Mouse (Mus musculus) heart, embryonic 11.5 days (tissue): ENCODE measurements at regions not wholly inside any gene's neighbourhood (a gene's known extent, or its start where the extent isn't known, plus 50 kb on each side); places are given as distances from the start of the nearest gene placed in this dataset.

ENCODE experiments used
- ATAC-seq: fragments of 200-750 bp; cut with Nextera tagmentation; replicated peaks from 2 replicates; pipeline ENCODE4 v1.8.0; 2017; ENCODE audit warnings: moderate library complexity; ENCODE audit not compliant: insufficient number of reproducible peaks, low FRiP score, low TSS enrichment
- H3K27ac ChIP-seq: fragments of 300-500 bp; sonication (generic); 2 replicates; pipeline ENCODE4 v1.5.1; 2014; ENCODE audit warnings: mild to moderate bottlenecking, low read depth, low read length
- H3K27me3 ChIP-seq: fragments of 300-500 bp; sonication (generic); 2 replicates; pipeline ENCODE4 v1.6.1; 2014; ENCODE audit warnings: mild to moderate bottlenecking, low read length, mixed read lengths; ENCODE audit not compliant: control insufficient read depth, insufficient read depth
- H3K36me3 ChIP-seq: fragments of 300-500 bp; sonication (generic); 2 replicates; pipeline ENCODE4 v1.6.1; 2014; ENCODE audit warnings: mild to moderate bottlenecking, low read length, moderate library complexity, mixed read lengths; ENCODE audit not compliant: control insufficient read depth, insufficient read depth
- H3K4me1 ChIP-seq: fragments of 300-500 bp; sonication (generic); 2 replicates; pipeline ENCODE4 v1.6.1; 2014; ENCODE audit warnings: low read length; ENCODE audit not compliant: control insufficient read depth, insufficient read depth
- H3K4me2 ChIP-seq: fragments of 300-500 bp; sonication (generic); 2 replicates; pipeline ENCODE4 v1.6.1; 2014; ENCODE audit warnings: mild to moderate bottlenecking, moderate library complexity
- H3K4me3 ChIP-seq: fragments of 300-500 bp; sonication (generic); 2 replicates; pipeline ENCODE4 v1.5.1; 2014; ENCODE audit warnings: low read depth, low read length
- H3K9ac ChIP-seq: fragments of 300-500 bp; sonication (generic); 2 replicates; pipeline ENCODE4 v1.6.1; 2014; ENCODE audit warnings: mild to moderate bottlenecking, low read depth, low read length, moderate library complexity
- H3K9me3 ChIP-seq: fragments of 300-500 bp; sonication (generic); replicated peaks from 2 replicates; pipeline ENCODE4 v1.6.1; 2016; ENCODE audit warnings: low read length; ENCODE audit not compliant: control insufficient read depth
- WGBS: fragments of 180-500 bp; shearing (Covaris S2); extraction: QIAGEN DNeasy Blood & Tissue Kit; methylation state at CpG from one replicate; pipeline ENCODE4 v1.1.7; 2014; ENCODE audit not compliant: insufficient replicate concordance; 5-methylcytosine and 5-hydroxymethylcytosine counted together

GRCm38 (mm10) chr14:24961721-24962120 is 474.8 kb downstream of the Rps24 start:
- 75% methylated on average over 3 of the region's 3 CpGs for WGBS

GRCm38 (mm10) chr14:24969584-24969983 is 482.7 kb downstream of the Rps24 start:
- no peak overlapping the region for H3K4me3 ChIP-seq
- WGBS = 77% methylated on average over 2 of the region's 2 CpGs
- H3K27me3 ChIP-seq = no peaks in the 10 kb centered on the region
- no peaks in the 10 kb centered on the region for H3K9me3 ChIP-seq
- H3K36me3 ChIP-seq = no peaks in the 10 kb centered on the region
- ATAC-seq = no peak
- no peaks in the 10 kb centered on the region for H3K4me1 ChIP-seq
- no peak overlapping the region for H3K27ac ChIP-seq
- no peak overlapping the region for H3K4me2 ChIP-seq
- no peak overlapping the region for H3K9ac ChIP-seq

More at GRCm38 (mm10) chr14:24961721-24962120, 474.8 kb downstream of the Rps24 start:
- H3K27me3 ChIP-seq = no peaks in the 10 kb centered on the region
- H3K9me3 ChIP-seq = no peaks in the 10 kb centered on the region
- no peaks in the 10 kb centered on the region for H3K36me3 ChIP-seq
- no peak overlapping the region for H3K9ac ChIP-seq
- H3K27ac ChIP-seq = no peak overlapping the region
- H3K4me2 ChIP-seq = no peak overlapping the region
- no peak for ATAC-seq
- H3K4me3 ChIP-seq = no peak overlapping the region
- no peaks in the 10 kb centered on the region for H3K4me1 ChIP-seq

- no peaks in the 10 kb centered on the region for H3K9me3 ChIP-seq
- H3K4me1 ChIP-seq = no peaks in the 10 kb centered on the region
- no peak overlapping the region for H3K9ac ChIP-seq
- ATAC-seq = no peak
- H3K4me2 ChIP-seq = no peak overlapping the region
- no peak overlapping the region for H3K4me3 ChIP-seq
- H3K27ac ChIP-seq = no peak overlapping the region
- H3K27me3 ChIP-seq = no peaks in the 10 kb centered on the region
- no peaks in the 10 kb centered on the region for H3K36me3 ChIP-seq
- WGBS = 92% methylated on average over 7 of the region's 7 CpGs
Observed at GRCm38 (mm10) chr14:24972357-24972756, 485.4 kb downstream of the Rps24 start.

GRCm38 (mm10) chr14:24973039-24973438 is 485.9 kb upstream of the Zmiz1 start:
- WGBS = 87% methylated on average over 4 of the region's 4 CpGs
- no peak for ATAC-seq
- Histone ChIP-seq H3K27ac (no peak overlapping the region), H3K4me1 (no peaks in the 10 kb centered on the region), H3K4me2 (no peak overlapping the region), H3K36me3 (no peaks in the 10 kb centered on the region), H3K4me3 (no peak overlapping the region), H3K27me3 (0 out of 2 replicates have a peak, but pooled peaks cover 2% of the 10 kb centered on the region), H3K9ac (no peak overlapping the region), H3K9me3 (no peaks in the 10 kb centered on the region)

- Histone ChIP-seq H3K4me2 (no peak overlapping the region), H3K4me3 (no peak overlapping the region), H3K27ac (no peak overlapping the region), H3K36me3 (no peaks in the 10 kb centered on the region), H3K9ac (no peak overlapping the region), H3K9me3 (no peaks in the 10 kb centered on the region), H3K4me1 (no peaks in the 10 kb centered on the region), H3K27me3 (0 out of 2 replicates have a peak, but pooled peaks cover 3% of the 10 kb centered on the region)
- 47% methylated on average over 4 of the region's 4 CpGs for WGBS
- ATAC-seq = no peak
Observed at GRCm38 (mm10) chr14:24973591-24973990, 485.4 kb upstream of the Zmiz1 start.

- Histone ChIP-seq H3K36me3 (no peaks in the 10 kb centered on the region), H3K4me1 (no peaks in the 10 kb centered on the region), H3K9ac (no peak overlapping the region), H3K4me3 (no peak overlapping the region), H3K27ac (no peak overlapping the region), H3K4me2 (no peak overlapping the region), H3K27me3 (0 out of 2 replicates have a peak, but pooled peaks cover 3% of the 10 kb centered on the region), H3K9me3 (no peaks in the 10 kb centered on the region; the same call in 1 of the 2 replicates)
- WGBS = 84% methylated on average over 8 of the region's 8 CpGs
- no peak for ATAC-seq
Observed at GRCm38 (mm10) chr14:24982489-24982888, 476.5 kb upstream of the Zmiz1 start.

GRCm38 (mm10) chr14:24983279-24983678 is 475.7 kb upstream of the Zmiz1 start:
- no peaks in the 10 kb centered on the region for H3K36me3 ChIP-seq
- H3K4me1 ChIP-seq = no peaks in the 10 kb centered on the region
- no peak overlapping the region for H3K4me3 ChIP-seq
- no peak overlapping the region for H3K9ac ChIP-seq
- H3K4me2 ChIP-seq = no peak overlapping the region
- no peak overlapping the region for H3K27ac ChIP-seq
- H3K27me3 ChIP-seq = no peaks in the 10 kb centered on the region
- H3K9me3 ChIP-seq = no peaks in the 10 kb centered on the region; the same call in 1 of the 2 replicates
- ATAC-seq = no peak

GRCm38 (mm10) chr14:24985806-24986359 is 473.1 kb upstream of the Zmiz1 start:
- no peak overlapping the region for H3K4me2 ChIP-seq
- H3K9me3 ChIP-seq = no peaks in the 10 kb centered on the region; the same call in 1 of the 2 replicates
- H3K36me3 ChIP-seq = no peaks in the 10 kb centered on the region
- no peak overlapping the region for H3K9ac ChIP-seq
- H3K27ac ChIP-seq = no peak overlapping the region
- no peaks in the 10 kb centered on the region for H3K27me3 ChIP-seq
- 67% methylated on average over 6 of the region's 6 CpGs for WGBS
- ATAC-seq = no peak
- H3K4me3 ChIP-seq = no peak overlapping the region
- H3K4me1 ChIP-seq = no peaks in the 10 kb centered on the region

- WGBS = 66% methylated on average over 4 of the region's 4 CpGs
- H3K4me2 ChIP-seq = no peak overlapping the region
- no peak overlapping the region for H3K9ac ChIP-seq
- H3K4me1 ChIP-seq = no peaks in the 10 kb centered on the region
- no peaks in the 10 kb centered on the region for H3K27me3 ChIP-seq
- no peak for ATAC-seq
- H3K27ac ChIP-seq = no peak overlapping the region
- H3K9me3 ChIP-seq = no peaks in the 10 kb centered on the region; the same call in 1 of the 2 replicates
- H3K36me3 ChIP-seq = no peaks in the 10 kb centered on the region
- H3K4me3 ChIP-seq = no peak overlapping the region
Observed at GRCm38 (mm10) chr14:24986404-24986803, 472.6 kb upstream of the Zmiz1 start.
